Mouse (Mus musculus) embryo, embryonic 11 days (tissue): ENCODE data around the gene Cog8.
A peak's percentile ranks its signal among the peaks of the same experiment; 100 is the strongest.

Experiments
- DNase-seq: peaks from one replicate; pipeline ENCODE4 v3.0.0-alpha.2; 2015

Gene Cog8

DNA sequence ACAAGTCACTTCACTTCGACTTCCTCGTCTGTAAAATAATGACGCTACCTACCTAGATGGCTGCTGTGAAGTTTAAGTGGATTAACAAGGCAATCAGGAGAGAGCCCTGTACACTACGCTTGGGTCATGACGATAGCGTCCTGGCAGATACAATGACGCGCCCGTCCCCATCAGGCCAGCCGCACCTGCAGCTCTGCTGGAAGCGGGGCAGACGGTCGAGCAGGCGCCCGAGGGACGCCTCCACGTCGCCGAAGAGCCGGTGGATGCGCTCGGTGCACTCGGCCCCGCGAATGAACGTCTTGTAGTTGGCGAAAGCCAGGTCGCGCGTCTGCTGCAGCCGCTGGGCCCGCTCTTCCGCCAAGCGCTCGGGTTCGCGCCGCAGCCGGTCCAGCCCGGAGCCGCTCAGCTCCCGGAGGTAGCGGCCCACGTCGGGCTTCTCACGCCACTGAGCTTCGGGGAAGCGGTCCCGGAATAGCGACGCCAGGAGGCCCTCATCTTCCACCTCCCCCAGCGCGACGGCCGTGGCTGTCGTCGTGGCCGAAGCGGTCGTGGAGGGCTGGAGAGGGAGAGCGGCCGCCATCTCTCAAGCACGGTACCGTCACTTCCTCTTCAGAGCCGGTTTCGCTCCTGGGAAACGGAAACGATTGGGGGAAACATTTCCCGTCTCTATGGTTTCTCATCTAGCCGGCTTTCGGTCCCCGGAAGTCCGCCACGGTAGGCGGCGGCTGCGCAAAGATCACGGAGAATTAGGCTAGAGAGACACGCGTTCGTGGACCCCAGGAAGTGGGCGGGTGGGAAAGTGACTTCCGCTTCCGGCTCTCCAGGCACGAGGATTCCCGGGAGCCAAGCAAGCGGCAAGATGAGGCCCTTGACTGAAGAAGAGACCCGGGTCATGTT lies at the start of gene Cog8, which contains the start of gene Nip7:
TSS of gene Cog8 (minus strand) at position 614 of the 897 bp plus-strand sequence.
TSS of gene Nip7 (plus strand) at position 802 of the 897 bp plus-strand sequence.
- peak; percentile 98 for DNase-seq

DNA sequence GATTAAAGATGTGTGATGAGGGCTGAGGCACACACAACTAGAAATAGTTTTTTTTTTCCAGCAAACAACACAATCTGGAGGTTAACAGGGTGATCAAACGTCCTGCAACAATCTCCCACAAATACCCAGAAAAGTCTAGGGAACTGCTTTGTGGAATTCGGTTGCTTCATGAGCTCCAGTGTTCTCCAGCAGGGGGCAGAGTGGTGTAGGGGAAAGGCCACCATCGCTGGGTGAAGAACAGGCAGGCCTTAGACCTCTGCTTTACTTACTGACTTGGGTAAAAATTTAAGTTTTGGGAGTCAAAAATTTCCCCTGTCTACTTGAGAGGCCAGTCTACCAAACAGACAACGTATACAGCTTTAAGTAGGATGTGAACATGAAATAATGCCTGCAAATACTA lies 48.1 kb upstream of the Cog8 start:
- peak; percentile 87 for DNase-seq

DNA sequence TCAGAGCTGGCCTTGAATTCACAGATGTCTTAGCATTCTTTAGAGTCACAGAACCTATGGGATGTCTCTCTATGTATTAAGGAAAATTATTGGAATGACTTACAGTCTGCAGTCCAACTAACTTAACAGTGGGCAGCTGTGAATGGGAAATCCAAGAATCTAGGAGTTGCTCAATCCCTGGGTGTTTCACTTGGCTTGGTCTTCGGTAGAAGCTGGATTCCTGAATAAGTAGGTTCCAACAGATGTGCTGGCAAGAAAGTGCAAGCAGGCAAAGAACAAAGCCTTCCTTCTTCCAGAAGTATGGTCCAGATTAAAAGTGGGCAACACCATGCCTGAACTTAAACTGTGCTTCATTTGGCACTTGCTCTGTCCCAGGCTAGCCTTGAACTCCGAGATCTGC lies 44.1 kb upstream of the Cog8 start:
- DNase-seq, result no peak

DNA sequence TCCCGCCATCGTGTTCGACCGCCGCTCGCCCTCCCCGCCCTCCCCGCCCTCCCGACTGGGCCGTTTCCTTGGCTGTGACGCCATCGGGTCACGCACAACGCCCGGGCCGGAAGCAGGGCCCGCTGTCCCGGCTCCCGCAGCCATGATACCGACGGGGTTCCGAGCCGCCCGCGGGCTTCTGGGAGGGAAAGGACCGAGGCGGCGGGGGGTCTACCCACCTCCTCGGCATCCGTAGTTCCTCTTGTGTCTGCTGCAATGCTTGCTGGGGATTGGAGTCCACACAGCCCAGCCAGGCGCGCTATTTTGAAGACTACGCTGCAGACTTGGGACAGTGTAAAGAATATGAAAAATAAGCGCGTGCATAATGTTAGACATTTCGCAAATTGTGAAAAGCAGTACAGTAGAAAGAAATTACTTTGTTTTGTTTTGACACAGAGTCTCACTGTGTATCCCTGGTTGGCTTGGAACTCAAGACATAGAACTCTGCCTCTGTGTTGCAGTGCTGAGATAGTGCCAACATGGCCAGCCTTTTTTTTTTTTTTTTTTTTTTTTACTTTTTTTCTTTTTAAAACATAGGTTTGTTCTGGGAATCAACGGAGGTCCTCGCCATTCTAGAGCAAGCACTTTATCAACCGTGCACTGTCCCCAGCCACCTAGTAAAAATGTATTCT lies 40.0 kb upstream of the Cog8 start, which contains the start of gene Terf2:
TSS of gene Terf2 (minus strand) at position 182 of the 671 bp plus-strand sequence.
- DNase-seq, result peak; percentile 97

DNA sequence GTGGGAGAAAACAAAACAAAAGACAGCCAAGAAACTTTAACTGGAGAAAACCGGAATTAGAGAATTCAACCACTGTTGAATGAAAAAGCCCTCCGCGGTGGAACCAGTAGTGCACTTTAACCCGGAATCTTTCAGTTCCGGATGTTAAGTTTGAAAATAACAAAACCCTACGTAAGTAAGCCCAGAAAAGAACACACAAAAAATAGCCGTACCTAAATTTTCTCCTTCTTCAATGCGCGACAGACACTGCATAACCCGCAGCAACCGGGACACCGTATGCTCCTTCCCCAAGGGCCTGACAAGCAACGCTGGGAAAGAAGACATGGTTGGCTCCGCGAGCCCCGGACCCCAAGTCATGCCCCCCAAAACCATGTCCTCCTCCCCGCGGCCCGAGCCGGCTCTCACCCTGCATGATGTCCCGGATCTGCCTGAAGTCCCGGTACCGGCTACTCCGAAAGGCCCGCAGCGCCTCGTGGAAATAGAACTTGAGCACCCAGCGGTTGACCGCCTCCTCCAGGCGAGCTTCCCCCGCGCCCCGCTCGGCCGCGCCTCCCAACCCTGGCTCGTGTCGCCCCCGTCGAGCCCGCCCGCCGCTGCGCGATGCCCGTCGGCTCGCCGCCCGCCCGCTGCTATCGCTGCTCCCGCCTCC lies 39.4 kb upstream of the Cog8 start:
- DNase-seq, result peak; percentile 60

DNA sequence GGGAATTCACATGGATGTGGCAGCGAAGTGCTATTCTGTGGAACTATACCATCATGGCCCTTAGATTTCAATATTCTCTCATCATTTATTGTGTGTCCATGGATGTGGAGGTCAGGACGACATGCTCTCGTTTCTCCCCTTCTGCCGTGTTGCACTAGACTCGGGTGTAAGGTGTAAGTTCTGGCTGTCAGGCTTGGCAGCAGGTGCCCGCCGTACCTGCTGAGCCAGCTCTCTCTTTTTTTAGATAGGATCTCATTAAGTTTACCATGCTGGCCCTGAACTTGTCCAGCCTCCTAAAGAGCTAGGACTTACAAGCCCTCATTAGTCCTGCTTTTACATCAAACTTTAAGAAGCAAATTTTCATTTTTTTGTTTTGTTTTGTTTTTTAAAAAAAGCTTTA lies 34.0 kb upstream of the Cog8 start:
- DNase-seq, result no peak

DNA sequence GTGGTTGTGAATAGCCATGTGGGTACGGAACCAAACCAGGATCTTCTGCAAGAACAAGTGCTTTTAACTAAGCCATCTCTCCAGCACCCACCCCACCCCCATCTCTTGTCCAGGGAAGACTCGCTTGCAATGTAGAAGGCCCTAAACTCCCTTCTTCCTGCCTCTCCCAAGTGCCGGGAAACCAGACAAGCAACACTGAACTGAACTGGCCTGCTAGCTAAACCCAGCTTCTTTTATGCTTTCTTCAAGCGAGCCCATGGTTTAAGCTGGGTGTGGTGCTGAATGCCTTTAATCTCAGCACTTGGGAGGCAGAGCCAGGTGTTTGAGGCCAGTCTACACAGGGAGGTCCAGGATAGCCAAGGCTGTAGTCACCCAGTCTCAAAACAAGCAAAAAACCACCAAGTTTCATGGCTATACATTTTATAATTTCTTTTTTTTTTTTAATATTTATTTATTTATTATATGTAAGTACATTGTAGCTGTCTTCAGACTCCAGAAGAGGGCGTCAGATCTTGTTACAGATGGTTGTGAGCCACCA lies 32.1 kb upstream of the Cog8 start:
- no peak for DNase-seq

DNA sequence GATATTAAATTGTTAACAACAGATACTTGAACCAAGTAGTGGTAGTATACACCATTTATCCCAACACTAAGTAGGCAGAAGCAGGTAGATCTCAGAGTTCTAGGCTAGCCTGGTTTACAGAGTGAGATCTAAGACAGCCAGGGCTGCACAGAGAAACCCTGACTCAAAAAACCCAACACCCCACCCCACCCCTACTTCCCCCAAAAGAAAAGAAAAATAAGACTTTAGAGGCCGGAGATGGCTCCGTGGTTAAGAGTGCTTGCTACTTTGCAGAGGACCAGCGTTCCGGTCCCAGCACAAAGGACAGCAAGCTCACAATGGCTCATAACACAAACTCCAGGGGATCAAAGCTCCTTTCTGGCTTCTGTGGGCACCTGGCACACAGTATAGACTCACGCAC lies 29.5 kb upstream of the Cog8 start:
- DNase-seq, result no peak

DNA sequence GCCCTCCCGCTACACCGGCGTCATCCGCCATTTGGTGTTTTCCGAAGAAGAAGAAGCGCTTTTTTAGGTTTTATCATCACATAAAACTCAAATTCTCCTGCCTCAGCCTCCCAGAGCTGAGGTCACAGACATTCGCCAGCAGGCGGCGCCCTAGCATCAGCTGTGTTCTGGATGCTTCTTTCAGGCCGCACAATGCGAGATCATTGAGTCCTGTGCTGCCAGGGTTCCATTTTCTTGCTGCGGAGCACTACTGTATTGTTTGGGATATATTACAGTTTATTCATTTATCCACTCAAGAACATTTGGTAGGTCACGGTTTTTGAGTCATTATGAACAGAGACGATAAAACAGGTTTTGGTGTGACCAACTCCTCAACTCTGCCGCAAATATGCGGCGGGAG lies 28.9 kb upstream of the Cog8 start:
- no peak for DNase-seq

DNA sequence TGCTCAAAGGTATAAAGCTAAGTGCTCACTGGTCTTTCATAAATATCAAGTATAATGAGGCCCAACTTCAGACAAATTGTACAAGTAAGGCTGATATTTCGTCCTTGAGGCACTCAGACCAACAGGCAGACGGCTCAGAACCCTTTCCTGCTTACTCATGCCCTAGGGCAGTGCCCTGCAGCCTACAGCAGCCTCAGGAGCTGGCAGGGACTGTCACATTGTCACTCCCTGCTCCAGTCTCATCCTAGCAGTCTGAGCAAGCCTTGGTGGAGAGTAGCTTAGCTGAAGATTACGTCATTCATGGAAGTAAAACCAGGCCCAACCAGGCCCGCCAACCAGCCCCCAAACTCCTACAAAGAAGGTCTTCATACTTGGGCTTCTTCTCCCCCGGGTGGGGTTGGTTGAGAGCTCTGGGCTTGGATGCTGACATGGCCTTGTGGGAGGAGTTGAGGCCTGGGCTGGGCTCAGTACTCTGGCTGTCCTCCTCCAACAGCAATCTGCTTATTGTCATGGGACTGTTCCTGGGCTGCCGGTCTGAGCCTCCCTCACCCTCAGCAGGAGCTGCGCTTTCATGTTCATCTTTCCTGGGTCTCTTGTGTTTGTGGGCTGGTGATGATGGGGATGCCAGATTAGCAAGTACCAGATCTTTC lies 19.9 kb upstream of the Cog8 start:
- no peak for DNase-seq

DNA sequence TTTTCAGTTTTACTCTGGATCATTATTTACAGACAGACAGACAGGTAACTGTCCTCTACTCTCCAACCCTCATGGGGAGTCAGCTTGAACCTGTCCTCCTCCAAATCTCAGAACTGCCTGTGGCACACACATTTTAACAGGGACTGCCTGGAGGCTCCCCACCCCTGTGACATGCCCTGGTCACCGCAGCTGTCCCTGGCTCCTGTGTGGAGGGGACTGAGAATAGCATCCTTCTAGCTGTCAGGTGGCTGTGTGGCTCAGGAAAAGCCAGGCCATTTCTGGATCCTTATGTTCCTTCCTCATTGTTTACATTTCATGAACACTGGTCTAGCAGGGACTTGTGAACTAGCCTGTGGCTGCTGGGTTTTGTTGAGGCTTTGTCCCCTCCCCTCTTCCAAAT lies 17.6 kb upstream of the Cog8 start:
- no peak for DNase-seq

DNA sequence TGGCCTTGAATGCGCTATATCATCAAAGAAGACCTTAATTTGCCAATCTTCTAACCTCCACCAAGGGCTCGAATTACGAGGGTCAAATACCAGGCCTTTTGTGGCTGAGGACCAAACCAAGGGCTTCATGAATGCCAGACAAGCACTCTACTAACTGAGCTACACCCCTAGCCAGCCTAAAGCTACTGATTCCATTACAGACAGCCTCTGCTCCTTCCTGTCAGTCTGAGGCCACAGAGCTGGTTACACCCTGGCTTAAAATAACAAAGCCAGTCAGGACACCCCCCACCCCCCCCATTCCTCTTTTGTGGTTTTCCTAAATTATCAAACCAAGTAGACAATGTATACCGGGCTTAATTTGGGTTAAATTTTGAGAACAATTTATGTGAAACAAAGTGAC lies 17.2 kb upstream of the Cog8 start:
- DNase-seq, result no peak

DNA sequence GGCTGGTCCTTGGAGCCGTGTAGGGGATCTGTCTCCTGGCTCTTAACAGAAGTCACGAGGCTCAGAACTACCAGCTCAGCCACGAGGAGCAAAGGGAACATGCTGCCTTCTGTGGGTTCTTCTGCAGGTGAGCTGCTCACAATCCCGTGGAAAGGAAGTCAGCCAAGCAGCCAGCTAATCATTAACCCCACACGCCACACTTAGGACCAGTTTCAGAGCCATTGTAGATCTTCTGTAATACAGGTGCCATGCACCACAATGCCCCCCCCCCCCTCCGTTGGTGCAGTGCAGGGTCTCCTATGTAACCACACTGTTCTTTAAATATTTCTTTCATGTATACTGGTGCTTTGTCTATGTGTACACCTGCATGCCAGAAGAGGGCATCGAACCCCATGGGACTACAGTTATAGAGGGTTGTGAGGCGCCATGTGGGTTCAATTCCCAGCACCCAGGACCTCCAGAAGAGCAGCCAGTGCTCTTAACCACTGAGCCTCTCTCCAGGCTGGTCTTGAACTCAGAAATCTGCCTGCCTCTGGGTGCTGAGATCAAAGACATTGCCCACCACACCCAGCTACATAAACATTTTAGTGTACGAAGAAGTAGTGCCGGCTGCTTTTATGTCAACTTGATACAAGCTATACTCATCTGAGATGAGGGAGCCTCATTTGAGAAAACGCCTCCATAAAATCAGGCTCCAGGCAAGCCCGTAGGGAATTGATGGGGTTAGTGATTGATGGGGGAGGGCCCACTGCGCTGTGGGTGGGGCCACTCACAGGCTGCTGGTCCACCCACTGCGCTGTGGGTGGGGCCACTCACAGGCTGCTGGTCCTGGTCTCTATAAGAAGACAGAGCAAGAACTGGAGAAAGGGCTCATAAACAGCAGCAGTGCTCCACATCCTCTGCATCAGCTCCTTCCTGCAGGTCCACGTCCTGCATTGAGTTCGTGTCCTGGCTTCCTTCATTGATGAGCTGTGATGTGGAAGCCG lies 9.3 kb upstream of the Cog8 start, which contains the start of gene Tmed6:
TSS of gene Tmed6 (minus strand) at position 134 of the 986 bp plus-strand sequence.
- no peak for DNase-seq

DNA sequence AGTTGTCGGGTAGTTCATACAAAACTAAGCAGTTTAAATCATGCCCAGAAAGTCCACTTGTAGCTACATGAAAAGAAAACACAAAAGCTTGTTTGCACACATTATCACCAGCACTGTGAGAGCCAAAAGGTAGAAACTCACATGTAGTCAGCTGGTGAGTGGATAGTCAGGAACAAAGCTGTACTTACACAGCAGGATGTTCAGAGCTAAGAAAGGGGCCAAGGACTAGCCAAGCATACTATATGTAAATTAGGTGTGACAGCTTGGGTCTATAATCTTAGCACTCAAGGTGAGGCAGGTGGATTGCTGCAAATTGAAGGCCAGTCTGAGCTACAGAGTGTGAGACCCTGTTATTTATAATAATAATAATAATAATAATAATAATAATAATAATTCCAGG lies 6.1 kb upstream of the Cog8 start:
- no peak for DNase-seq

DNA sequence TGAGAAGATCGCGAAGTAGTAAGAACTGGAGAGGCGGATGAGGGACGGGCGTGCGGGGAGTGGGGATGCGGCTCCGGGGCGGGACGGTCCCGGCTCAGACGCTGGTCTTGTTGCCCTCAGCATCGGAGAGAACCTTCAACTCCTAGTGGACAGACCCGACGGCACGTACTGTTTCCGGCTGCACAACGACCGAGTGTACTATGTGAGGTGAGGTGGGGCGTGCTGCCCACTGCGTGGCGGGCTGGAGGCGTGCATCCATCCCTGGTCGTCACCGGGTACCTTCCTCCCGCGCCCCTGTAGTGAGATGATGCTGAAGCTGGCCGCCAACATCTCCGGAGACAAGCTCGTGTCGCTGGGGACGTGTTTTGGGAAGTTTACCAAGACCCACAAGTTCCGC lies 482 bp upstream of the Cog8 start:
- no peak for DNase-seq

DNA sequence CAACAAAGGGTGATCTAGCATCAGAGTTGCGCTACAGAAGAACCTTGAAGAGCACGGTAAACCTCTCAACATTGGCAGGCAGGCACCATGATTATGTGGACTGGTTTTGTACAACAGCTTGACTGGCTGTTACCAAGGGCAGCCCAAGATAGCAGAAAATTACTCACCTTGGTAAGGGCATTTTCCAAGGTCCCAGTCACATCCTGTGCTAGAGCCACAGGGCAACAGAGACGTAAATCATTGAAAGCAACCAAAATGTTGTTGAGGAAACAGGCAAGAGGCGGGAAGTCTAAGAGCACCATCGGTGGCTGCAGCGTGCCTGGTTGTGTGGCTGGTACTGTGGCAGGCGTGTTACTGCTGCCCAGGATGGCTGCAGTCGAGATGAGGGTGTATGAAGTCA lies 4.4 kb downstream of the Cog8 start:
- DNase-seq, result no peak

DNA sequence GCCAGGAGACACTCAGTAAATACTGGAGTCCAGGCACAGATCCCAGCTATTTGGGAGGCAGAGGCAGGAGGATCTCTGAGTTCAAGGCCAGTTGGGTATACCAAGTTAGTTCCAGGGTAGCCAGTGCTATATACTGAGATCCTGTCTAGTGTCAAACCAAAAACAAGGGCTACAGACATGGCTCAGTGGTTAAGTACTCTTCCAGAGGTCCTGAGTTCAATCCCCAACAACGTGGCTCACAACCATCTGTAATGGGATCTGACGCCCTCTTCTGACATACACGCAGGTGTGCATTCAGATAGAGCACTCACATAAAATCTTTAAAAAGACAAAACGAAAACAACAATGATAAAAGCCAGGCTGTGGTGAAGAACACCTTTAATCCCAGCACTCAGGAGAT lies 7.0 kb downstream of the Cog8 start:
- DNase-seq, result no peak

DNA sequence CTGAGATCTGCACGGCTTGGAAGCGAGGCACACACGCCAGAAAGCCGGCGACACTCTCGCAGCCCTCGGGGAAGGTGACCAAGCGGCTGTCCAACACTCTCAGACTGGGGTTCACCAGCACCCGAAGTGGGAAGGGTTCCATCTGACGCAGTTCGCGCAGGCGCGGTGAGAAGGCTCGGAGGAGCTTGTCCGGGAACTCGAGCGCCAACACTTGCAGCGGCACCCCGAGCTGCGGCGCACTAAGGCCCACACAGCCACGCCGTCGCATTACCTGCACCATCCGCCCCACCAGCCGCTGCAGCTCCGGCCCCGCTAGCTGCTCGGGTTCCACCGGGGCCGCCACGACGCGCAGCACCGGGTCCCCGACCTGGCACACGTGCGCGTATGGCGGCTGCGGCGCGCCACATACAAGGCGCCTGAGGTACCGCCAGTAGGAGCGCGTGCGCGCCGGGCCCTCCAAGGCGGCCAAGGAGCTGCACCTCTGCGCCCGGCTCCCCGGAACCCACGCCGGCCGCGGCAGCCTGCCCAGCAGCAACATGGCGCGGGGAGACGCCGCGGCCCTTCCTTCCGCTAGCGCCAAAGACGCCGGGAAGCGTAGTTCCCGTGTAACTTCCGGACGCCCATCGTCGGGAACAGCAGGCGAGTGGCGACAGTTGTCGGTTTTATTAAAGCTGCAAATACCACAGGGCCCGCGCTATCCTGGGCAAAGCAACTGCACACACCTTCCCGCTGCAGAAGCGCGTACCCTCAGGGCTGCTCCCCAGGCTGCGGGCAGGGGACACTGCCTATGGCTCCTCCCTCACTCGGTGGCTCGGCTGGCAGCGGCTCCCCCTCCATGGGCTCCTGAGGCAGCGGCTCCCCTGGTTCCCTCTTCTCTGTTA lies 8.2 kb downstream of the Cog8 start, which contains the start of gene Pdf:
TSS of gene Pdf (minus strand) at position 554 of the 881 bp plus-strand sequence.
- DNase-seq, result peak; percentile 87

DNA sequence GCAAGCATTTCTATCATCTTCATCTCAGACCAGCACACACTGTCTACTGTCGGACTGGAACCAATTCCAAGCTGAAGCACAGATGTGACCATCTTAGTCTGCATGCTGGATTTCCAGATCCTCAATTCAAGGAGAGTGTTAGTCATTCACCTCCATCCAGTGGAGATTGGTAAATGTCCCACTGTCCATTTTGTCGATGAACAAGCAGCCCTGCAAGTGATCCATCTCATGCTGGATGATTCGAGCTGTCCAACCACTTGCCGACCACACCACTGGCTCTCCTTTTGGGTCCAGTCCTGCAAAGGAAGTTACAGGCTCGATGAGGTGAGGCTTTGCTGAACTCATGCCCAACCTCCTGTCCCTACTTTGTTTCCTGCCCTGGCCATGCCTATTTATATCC lies 9.5 kb downstream of the Cog8 start:
- DNase-seq, result no peak

DNA sequence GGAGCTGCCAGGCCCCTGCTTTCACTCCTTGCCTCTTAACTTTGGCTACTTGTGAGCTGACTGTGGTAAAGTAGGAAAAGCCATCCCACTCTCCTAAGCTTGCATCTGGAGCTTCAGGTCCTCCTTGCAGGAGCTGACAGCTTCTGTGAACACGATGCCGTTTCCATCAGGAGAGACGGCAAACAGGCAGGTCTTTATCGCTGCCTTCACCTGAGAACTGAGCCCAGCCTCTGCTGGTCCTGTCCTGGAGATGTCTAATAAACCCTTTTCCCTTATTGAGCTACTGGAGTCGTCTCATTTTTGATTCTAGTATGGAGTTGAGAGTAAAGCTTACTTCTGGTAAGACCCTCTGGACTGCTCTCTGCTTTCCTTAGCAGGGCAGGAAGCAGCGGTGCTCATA lies 11.0 kb downstream of the Cog8 start:
- DNase-seq, result no peak
